Mouse (Mus musculus) left cerebral cortex, adult 11 months (tissue): Measurements from ENCODE around the gene Ube2o.

ENCODE experiments used
- DNase-seq: peaks from one replicate; pipeline ENCODE4 v3.0.0; 2022; ENCODE audit warnings: low spot score

Gene Ube2o

DNA sequence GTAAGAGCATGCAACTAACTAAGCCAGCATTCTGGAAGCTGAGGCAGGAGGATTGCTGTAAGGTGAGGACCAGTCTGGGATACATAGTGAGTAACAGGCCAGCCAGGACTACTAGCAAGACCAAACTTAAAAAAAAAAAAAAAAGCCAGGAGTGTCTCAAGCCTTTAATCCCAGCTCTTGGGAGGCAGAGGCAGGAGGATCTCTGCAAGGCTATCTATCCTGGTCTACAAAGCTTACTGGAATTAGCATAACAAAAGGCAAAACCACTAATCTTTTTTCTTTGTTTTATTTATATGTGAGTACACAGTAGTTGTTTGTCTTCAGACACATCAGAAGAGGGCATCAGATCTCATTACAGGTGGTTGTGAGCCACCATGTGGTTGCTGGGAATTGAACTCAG lies 93.0 kb downstream of the Ube2o start:
- DNase-seq: no peak
